Mouse (Mus musculus) right cerebral cortex, adult 2 months (tissue): Measurements from ENCODE around the gene Olfr829.
"Not testable (repeated sequence)": the region's sequence is repeated elsewhere in the genome, so short reads cannot be mapped to it uniquely, and the experiment has no call there.

ENCODE experiments used
- DNase-seq, 2 experiments: peaks; one replicate each; pipeline ENCODE4 v3.0.0; 2021 to 2022; ENCODE audit warnings: low spot score in 2 of 2

Gene Olfr829

GRCm38 (mm10) chr9:18854633-18855032, at the start of gene Olfr829:
TSS of gene Olfr829 (plus strand) at chr9:18854933.
- DNase-seq = no peak

- no peak for DNase-seq
Observed at GRCm38 (mm10) chr9:18819426-18819825, 35.3 kb upstream of the Olfr829 start, which contains the start of gene Olfr828. TSS of gene Olfr828 (minus strand) at chr9:18819526.

- no peak for DNase-seq
Observed at GRCm38 (mm10) chr9:18874393-18874792, 19.7 kb downstream of the Olfr829 start, which contains the start of gene Olfr830. TSS of gene Olfr830 (plus strand) at chr9:18874693.

GRCm38 (mm10) chr9:18907699-18908098, 53.0 kb downstream of the Olfr829 start:
- not testable (repeated sequence) for DNase-seq
